Mouse (Mus musculus): ENCODE results near the gene Gal3st4.

GRCm38 (mm10) chr5:138228026-138228425, 44.6 kb downstream of the Gal3st4 start:
- TF ChIP-seq POLR2A (IDR thresholded peaks at IDR 0.05; ENCODE audit: insufficient read length, low read depth) (no peak), TCF12 (IDR thresholded peaks at IDR 0.05; ENCODE audit: insufficient read depth, poor library complexity, severe bottlenecking) (no peak), MYOD1 (IDR thresholded peaks at IDR 0.05; ENCODE audit: control insufficient read depth in 1 of 3, insufficient read length in 2 of 3, low read depth in 2 of 3) (no peak), POLR2AphosphoS2 (IDR thresholded peaks at IDR 0.05; ENCODE audit: insufficient read length, low read depth) (no peak), SRF (IDR thresholded peaks at IDR 0.05; ENCODE audit: control insufficient read depth, insufficient read length, low read depth) (no peak), TCF3 (IDR thresholded peaks at IDR 0.05; ENCODE audit: insufficient read length, low read depth) (no peak)
